Mouse (Mus musculus) megakaryocyte progenitor cell, adult 5-6 weeks (primary cell): ENCODE measurements around the gene Alpl. TPM values are rescaled to one million over a fixed set of nuclear protein-coding genes. Genes with fewer than 3 reads are reported as not detected.
A peak's percentile ranks its signal among the peaks of the same experiment; 100 is the strongest.

ENCODE experiments used
- ATAC-seq: replicated peaks from 2 replicates; pipeline ENCODE4 v1.8.0; 2016; ENCODE audit warnings: mild to moderate bottlenecking, moderate TSS enrichment, inconsistent platforms; ENCODE audit not compliant: poor library complexity
- total RNA-seq, 2 experiments: library from RNA; stranded (forward) in 1 of 2; stranded (reverse) in 1 of 2; fragments of 157-497, 149-512 nt in 1 of 2; fragments of 200-1000 nt in 1 of 2; gene quantifications; 2 replicates each; pipeline versions ENCODE4 v1.2.3 to v1.2.4; 2015 to 2017

Gene Alpl
- total RNA-seq, 2 experiments from 2014 or later, result not detected

DNA sequence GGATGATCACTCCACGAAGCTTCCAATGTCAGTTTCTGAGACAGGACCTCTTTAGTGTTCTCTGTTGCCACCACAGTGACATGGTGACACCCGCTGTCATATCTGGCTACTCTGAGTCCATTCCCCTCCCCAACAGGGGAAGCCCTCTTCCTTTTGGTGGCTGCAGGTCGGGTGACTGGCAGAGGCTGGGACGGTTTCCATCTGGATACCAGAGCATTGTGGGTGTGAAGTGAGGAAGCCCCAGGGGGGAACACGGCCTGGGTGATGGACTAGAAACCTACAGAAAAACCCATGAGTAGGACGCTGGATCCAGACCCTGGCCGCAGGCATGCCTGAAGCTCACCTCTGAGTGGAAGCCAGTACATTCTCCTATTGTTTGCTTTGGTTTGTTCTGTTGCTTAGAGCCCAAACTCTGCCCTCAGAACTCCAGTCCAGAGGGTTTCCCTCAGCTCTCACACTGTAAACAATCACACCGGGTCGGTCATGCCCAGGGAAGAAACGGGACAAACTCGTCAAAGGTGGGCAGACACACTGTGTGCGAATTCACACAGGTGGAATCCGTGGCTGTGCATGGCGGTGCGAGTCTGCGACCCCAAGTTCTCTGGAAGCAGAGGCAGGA, 23.6 kb downstream of the Alpl start:
- ATAC-seq, result no peak

DNA sequence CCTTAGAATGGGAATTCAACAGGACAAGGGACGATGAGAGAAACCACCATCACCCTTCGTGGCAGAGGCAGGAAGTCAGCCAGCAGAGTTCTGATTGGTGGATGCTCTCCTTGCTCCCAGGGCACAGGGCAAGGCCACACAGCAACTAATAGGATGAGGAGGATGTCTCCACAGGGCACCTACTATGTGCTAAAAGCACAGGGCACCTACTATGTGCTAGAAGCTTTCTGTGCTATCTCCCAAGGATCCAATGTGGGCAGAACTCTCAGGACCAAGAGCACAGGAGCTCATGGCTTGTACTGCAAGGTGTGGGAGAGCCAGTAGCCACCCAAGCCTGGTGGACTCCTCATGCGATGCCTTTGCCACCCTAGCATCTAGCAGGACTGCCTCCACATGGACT, 24.4 kb downstream of the Alpl start:
- no peak for ATAC-seq

DNA sequence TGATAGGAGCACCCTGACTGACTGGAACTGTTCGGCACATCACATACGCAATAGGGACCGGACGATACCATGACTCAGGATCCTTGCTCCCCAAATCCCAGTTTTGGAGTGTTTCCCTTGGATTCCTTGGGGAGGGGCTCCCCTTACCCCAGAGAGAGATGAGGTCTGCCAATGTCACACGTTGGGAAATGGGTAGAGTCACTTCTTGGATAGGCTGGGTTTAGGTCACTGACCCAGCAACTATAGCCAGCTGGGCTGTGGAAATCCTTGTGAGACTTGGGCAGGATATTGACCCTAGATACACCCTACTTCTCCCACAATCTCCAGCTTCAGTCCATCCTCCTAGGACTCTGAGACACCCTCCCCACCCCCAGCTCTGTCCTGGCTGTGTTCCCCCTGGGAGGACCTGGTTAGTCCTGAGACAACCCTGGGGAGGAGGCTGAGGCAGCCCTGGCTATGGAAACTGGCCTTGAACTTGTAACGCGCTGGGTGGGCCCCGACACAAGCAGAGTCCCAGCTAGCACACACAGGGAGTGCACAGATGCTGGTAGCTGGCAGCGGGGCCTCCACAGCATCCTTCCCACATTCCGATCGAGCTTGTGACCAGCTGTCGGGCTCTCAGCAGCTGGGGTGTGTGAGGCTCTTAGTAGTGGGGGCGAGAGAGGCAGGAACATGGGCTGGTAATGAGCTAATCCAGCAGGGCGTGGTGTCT, 25.1 kb downstream of the Alpl start:
- no peak for ATAC-seq

DNA sequence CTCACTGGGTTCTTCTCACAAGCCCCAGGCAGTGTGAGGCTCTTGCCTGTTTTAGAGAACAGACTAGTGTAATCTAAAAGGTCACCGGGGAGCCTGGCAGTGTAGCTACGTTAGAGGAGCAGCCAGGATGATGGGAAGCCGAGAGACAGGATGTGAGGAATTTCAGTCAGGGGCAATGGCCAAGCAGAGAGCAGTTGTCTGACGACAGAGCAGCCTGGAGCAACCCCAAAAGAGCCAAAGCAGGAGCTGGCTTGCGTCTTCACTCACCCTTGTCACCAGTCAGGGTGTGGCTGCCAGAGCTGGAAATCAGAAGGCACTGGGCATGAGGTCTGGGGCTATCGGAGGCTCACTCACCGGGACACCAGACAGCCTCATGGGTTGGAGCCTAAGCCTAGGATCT, 26.5 kb downstream of the Alpl start:
- no peak for ATAC-seq

DNA sequence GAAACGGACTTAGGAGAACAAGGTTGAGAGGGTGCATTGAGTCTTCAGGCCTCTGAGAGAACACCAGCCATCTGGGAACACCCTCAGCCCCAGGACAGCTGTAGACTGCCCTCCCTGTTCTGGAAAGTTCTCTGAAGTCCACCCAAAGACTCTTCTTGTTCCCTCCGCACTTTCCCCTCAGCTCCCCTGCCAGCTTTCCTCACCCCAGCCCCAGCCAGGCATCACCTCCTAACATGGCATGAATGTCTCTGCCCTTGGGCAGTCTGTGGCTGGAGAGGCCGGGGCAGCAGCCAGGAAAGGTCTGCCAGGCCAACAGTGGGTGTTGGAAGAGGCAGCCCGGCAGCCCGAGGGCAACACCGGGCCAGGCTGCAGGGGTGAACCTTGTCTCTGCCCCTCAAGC, 27.4 kb downstream of the Alpl start:
- ATAC-seq, result no peak

DNA sequence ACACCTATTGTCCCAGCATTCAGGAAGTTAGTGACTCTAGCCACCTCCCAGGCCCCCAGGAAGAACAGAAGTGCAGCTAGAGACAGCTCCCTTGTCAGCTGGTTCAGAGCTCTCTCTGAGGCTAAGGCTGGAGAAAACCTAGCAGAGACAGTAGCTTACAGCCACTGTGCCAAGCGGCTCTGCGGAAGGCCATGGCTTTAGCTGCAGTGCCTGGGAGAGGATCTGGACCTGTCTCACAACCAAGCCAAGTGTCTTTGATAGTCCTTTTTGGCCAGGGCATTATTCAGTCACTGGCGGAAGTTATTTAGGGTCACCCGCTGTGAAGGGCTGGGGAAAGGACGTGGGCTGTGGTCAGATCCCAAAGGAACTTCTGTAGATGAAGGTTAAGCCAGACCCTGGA, 27.8 kb downstream of the Alpl start:
- ATAC-seq, result no peak

DNA sequence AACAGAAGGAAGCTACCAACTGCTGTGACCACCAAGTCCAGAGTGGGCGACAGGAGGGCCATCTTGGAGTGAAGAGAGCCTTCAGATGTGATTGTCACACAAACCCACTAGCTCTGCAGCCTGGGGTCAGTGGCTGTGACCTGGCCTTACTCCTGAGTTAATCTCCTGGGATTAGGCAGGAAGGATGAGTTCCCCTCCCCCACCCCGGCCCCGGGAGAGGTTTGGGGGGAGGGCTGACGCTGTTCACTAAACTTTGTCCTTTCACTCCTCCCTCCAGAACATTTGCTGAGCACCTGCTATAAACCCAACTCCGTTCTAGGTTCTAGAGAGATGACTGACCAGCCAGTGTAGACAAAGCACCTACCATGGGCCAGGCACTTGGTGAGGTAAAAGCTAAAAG, 29.8 kb downstream of the Alpl start:
- ATAC-seq, result no peak

DNA sequence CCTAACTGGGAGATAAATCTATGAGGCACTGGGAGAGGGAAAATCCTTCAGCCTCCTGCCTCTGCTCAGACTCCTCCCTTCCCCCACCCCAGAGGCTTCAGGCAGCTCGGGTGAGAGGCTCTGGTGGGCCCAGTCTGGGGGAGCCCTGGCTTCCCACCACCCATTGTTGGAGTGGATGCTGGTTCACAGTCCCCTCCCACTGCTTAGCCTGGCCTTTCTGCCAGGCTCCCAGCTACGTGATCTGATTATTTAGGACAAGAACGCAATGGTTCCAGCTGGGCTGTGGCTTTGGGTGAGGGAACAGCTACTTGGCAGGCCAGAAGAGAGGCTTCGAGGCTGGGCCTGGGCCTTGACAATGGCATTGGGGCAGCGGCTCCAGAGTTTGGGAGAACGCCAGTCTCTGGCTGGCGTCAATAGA, 30.6 kb downstream of the Alpl start:
- ATAC-seq, result no peak

DNA sequence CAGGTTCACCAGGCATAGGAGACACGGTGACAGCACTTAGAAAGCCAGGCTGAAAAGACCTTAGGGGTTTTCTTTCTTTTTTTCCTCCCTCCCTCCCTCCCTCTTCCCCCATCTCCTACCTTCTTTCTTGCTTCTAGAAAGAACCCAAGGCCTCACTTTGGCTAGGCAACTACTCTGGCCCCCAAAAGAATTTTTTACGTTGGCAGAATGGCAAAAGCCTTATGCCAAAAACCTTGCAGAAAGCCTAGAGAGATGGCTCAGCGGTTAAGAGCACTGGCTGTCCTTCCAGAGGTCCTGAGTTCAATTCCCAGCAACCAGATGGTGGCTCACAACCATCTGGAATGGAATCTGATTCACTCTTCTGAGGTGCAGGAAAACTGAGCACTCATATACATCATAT, 31.6 kb downstream of the Alpl start:
- no peak for ATAC-seq

DNA sequence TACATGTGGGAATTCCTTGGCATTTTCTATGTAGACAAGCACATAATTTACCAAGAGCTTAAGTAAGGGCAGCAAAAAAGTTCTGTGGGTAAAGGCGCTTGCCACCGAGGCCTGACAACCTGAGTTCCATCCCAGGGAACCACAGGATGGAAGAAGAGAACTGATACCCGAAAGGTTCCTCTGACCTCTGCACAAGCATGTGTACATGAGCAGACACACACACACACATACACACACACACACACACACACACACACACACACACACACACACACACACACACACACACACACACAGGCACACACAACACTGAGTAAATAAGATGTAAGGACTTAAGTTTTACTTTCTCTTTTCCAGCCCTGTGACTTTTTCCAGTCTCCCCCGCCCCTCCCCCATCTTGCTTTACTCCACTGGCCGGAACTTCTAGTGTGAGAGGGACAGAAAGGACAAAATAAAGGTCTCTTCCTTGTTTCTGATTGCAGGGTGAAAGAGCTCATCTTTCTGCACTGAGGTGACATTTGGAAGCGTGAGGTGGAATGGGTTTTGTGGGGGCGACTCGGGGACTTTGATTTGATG, 32.2 kb downstream of the Alpl start:
- no peak for ATAC-seq

DNA sequence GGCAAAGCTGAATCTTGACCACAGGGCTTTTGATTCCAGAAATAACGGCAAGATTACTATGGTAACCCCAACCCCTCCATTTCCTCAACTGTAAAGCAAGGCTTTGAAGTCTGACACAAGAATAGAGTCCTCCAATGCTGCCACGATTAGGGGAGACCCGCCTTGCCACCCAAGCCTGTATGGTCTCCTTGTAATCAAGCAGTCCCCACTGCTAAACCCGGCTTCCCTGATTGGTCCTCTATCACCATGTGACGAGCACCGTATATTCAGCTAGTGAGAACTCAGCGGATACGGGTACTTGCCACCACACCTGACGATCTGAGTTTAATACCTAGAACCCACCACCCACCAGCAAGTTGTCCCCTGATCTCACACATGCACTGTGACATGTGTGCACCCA, 33.3 kb downstream of the Alpl start:
- ATAC-seq, result no peak

DNA sequence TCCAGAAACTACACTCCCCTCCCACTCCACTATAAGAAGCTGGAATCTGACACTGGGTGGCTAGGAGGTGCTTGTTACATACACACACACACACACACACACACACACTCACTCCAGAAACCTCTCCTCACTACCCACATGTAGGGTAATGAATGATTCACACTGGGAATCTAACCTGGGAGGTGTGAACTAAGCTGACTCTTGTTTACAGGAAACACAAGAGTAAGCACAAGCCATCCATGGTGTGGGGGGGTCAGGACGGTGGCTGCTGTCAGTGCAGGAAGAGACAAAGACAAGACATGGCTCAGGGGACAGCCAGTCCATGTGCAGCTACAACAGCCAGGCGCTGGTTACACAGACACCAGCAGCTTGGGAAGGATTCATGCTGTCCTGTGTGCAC, 41.7 kb downstream of the Alpl start:
- ATAC-seq, result no peak

DNA sequence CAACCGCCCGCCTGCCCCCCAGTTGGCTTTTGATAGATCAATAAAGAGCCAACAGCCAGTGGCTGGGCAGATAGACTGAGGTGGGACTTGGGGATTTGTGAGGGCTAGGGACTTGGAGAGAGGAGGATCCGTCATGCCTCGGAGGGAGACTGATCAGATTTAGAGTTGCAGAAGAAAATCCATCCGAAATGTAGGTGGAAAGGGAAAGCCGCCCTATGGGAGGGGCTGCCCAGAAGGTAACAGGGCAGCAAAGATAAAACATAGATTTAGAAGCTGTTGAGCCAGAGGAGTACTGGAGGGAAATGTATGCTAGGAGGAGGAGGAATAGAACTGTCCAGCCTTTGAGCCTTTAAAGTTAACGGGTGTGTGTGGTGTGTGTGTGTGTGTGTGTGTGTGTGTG, 43.0 kb downstream of the Alpl start:
- no peak for ATAC-seq

DNA sequence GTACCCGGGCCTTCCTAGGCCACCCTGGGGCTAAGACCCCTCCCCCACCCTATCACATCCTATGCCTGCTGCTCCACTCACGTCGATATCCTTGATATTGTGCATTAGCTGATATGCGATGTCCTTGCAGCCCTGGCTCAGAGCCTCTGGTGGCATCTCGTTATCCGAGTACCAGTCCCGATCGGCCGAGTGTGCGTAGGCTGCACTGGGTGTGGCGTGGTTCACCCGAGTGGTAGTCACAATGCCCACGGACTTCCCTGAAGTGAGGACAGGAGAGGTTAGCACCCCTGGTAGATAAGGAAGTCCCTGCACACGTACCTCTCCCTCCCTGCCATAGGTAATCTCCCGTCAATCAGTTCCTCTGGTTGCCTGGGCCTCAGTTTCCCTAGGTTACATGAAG, 43.7 kb downstream of the Alpl start:
- ATAC-seq, result no peak

DNA sequence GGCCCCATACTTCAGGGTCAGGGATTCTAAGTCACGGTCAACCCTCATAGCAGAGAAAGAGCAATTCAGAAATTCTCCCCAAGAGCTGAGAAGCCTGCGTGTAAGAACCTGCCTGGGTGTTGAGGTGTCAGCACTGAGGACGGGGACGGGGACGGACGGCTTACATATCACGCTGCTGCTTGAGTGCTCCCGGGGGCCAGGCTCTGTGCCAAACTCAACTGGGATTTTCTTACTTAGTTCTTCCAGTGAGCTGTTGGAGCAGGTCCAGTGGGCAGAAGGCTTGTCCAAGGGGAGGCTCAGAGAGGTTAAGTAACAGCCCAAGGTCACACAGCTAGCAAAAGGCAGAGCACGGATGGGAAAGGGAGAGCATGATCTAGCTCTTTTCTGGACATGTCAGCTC, 44.5 kb downstream of the Alpl start:
- ATAC-seq, result no peak

DNA sequence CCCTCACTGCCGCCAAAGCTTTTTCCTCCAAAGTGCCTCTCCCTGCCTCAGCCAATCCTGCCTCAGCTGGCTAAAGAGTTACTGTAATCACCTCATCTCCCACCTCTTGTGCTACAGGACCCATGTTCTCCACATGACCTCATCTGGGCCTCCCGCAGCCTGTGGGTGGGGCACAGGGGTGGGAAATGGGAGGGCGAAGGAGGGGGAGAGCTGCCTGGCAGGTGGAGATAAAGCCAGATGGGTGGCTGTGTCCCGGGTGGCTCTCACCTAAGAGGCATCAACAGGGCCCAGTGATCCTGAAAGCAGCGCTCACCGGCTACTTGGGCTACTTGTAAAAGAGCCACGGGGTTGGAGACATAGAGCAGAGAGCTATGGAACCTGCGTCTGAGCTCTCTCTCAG, 44.9 kb downstream of the Alpl start:
- peak; percentile 88 for ATAC-seq

DNA sequence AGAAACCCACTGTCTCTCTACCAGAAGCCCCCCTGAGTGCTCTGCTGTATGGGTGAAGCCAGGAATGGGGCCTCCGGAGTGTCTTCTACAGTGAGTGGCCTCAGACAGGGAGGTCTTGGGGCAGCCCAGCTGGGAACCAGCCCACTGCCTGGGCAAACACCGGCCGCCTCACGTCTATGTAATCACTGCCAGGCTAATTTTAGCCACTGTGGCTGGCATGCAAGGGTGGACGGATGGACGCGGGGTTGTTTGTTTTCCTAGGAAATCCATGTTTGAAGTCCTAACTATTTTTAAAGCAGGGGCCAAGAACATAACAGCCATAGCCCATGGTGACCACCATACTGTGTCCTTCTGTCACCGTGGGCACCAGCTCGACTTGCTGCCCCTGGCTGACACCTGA, 46.1 kb downstream of the Alpl start:
- no peak for ATAC-seq

DNA sequence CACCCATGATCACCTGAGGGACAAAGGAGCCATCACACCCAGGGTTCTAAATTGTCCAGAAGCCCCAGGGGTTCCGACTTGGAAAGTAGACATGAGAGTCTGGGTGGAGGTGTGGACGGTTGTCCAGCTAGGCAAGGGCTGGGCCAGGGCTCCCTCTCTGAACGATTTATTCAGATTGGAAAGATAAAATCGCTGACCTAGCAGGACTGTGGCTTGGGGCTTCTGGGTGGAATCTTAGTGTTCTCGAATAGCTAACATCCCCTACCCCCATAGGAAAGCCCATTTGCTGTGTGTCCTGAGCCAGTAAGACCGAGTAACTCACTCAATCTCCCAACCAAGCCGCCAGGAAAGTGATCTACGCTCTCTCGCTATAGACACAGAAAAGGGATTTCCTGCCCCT, 46.5 kb downstream of the Alpl start:
- ATAC-seq, result no peak

DNA sequence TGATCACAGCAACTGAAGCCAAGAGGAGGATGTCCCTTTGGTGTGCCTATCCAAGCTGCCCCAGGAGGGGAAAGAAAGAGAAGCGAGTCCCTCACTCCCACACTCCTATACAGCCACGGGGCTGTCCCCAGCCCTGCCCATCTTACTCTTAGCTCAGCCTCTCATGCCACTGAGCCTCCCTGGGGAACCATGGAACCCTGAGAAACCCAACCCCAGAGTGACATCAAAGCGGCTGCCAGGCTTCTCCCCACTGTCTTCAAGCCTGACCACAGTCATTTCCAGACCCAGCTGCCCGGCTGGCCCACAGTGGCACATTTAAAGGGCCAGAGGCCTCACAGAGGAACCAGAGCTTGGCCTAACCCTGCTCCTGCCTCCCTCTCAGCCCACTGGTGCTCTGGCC, 47.5 kb downstream of the Alpl start:
- ATAC-seq, result no peak

DNA sequence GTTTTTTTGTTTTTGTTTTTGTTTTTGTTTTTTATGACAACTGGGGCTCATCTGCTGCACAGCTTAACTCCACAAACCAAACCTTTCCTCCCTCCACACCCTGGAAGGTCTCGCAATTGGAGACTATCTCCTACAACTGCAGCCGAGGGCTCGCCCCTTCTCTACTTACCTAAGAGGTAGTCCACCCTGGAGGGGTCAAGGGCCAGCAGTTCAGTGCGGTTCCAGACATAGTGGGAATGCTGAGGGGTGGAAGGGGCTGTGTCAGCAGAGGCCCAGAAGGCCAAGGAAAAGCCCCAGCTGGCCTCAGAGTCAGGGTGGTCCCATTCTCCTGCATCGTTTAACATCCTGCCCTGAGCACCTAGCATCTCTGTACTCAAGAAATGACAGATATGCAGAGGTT, 48.6 kb downstream of the Alpl start:
- no peak for ATAC-seq

DNA sequence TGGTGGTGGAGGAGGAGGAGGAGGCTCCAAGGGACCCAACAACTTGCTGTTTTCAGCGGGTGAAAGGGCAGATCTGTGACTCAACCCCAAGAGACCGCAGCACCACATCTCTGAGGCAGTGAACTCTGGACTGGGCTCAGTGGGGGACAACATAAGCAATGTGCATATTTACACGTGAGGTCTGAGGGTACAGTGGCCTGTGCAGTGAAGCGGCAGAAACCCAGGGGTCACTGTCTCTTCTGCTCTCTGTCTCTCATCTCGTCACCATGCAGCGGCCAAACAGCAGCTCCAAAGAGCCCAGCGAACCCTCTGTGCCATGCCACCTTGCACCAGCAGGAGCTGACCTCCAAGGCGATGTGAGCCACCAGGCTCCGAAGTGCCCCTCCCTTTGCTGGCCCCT, 49.1 kb downstream of the Alpl start:
- no peak for ATAC-seq

DNA sequence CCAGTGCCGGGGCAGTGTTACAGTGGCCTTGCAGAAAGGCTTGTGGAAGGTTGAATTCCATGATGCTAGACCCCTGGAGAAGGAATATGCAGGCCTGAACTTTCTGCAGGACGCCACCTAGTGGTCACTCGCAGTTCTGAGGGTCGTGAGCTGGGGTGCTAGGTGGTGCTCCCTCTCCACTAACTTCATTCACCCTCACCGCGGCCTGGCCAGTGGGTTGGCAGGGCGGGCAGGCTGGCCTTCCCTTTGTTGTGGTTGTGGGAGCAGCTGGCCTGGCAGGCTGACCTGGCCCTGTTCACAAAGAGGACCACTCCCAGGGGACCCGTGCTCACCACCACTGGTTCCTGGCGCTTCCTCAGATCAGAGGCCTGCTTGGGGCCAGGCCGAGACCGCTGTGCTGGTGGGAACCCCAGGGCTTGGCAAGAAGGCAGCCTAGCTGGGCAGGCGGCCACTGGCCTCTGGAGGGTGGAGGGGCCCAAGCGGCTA, 51.7 kb downstream of the Alpl start:
- peak; percentile 44; the same call in 1 of the 2 replicates for ATAC-seq

DNA sequence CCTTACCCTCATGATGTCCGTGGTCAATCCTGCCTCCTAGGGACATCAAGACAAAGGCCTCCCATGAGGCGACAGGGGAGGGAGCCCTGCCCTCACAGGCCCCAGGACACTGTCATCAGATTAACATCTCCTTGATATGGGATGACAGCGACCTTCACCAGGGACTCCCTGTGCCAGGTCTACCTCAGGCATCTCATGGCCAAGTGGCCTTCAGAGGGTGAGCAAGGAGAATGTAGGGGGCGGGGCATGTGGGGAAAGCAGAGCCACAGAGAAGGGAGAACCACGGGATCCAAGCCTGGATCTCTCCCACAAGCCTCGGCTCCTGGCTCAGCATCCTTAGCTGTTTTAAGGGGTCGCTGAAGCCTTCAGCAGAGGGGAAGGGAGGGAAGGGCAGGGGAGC, 52.4 kb downstream of the Alpl start:
- ATAC-seq, result no peak
